In the genomic region with DNA sequence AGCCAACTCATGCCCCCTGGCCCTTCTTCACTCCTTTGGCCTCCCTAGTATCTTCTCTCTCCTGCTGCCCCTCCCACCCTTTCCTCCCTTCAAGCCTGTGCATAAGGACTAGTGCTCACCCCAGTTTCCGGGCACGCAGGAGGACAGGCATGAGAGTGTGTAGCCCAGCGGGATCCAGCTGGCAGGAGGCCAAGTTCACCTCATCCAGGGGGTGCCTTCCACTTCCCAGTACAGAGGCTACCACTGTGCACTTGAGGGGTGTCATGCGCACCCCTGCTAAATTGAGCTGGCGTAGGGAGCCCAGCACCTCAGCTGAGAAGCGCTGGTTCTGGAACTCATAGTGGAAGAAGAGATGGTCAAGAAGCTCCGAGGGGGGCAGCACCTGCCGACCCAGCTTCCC, we compare ENCODE assay signal across 20 mouse cellular contexts. TPM values are rescaled to one million over a fixed set of nuclear protein-coding genes. Genes with fewer than 3 reads are reported as not detected.
DNase-seq lines count a peak whose midpoint lies in the region; ATAC-seq and TF ChIP-seq lines count a peak whose summit lies in the region.
"Had no signal": no experiment of that assay in that cellular context is flagged by ENCODE, and none has a peak within 500 bp of the region (broad histone marks: within the 10 kb centered on the region; RNA-seq: fewer than 3 reads in every experiment).

No protein-coding gene starts in this region.

- ATAC-seq in heart, embryonic 15.5 days (replicated peaks; ENCODE audit: insufficient number of reproducible peaks, insufficient read depth, low FRiP score, low read depth), result 0 out of 2 replicates have a peak, but pooled peaks have one; percentile 14
- ATAC-seq in lung, embryonic 15.5 days (ENCODE audit: borderline replicate concordance, extremely low read depth, low FRiP score, low TSS enrichment), result peak; percentile 56
- ATAC-seq in forebrain, embryonic 15.5 days (replicated peaks), result no peak; the same call in 1 of the 2 replicates
- ATAC-seq: hindbrain, postnatal 0 days had no signal

- intact Hi-C loops in heart, postnatal 10 days (cut with DNase I), result no loop called here

- TF ChIP-seq POLR2A in bone marrow, adult 2 months (IDR thresholded peaks at IDR 0.05; ENCODE audit: borderline replicate concordance, control insufficient read depth, low read depth, low read length), result no peak

- no peaks in the 10 kb centered on the region for H3K4me1 ChIP-seq in heart, embryonic 15.5 days (replicated peaks)
- H3K4me1 ChIP-seq in lung, embryonic 15.5 days, result peaks cover 7% of the 10 kb centered on the region; the same call in 1 of the 2 replicates
- H3K4me1 ChIP-seq in bone marrow, adult 2 months (ENCODE audit: control insufficient read depth, insufficient read depth, low read length), result peaks cover 11% of the 10 kb centered on the region
- H3K4me1 ChIP-seq in forebrain, embryonic 15.5 days, result peaks cover 25% of the 10 kb centered on the region

- no peak overlapping the region for H3K4me2 ChIP-seq in heart, embryonic 15.5 days
- H3K4me2 ChIP-seq in lung, embryonic 15.5 days, result no peak overlapping the region
- no peak overlapping the region for H3K4me2 ChIP-seq in forebrain, embryonic 15.5 days (replicated peaks)
- H3K4me2 ChIP-seq: midbrain, embryonic 12.5 days had no signal

- H3K9me3 ChIP-seq in heart, embryonic 15.5 days (replicated peaks), result no peaks in the 10 kb centered on the region
- no peaks in the 10 kb centered on the region for H3K9me3 ChIP-seq in lung, embryonic 15.5 days
- H3K9me3 ChIP-seq in forebrain, embryonic 15.5 days, result no peaks in the 10 kb centered on the region
- H3K9me3 ChIP-seq: midbrain, embryonic 12.5 days had no signal

- no peak overlapping the region for H3K4me3 ChIP-seq in heart, embryonic 15.5 days
- H3K4me3 ChIP-seq in lung, embryonic 15.5 days, result no peak overlapping the region
- no peak overlapping the region for H3K4me3 ChIP-seq in bone marrow, adult 2 months (replicated peaks; ENCODE audit: control insufficient read depth, low read depth, low read length)
- no peak overlapping the region for H3K4me3 ChIP-seq in forebrain, embryonic 15.5 days
- H3K4me3 ChIP-seq: midbrain, embryonic 12.5 days had no signal

- WGBS in heart, embryonic 15.5 days, result 70% methylated on average over 8 of the region's 8 CpGs
- WGBS in lung, embryonic 15.5 days, result 61% methylated on average over 8 of the region's 8 CpGs
- 77% methylated on average over 8 of the region's 8 CpGs for WGBS in bone marrow, adult 2 months
- WGBS in forebrain, embryonic 15.5 days, result 74% methylated on average over 8 of the region's 8 CpGs

- no peak overlapping the region for H3K27ac ChIP-seq in heart, embryonic 15.5 days
- H3K27ac ChIP-seq in lung, embryonic 15.5 days, result no peak overlapping the region
- H3K27ac ChIP-seq in bone marrow, adult 2 months (ENCODE audit: control insufficient read depth, insufficient read depth, low read depth, low read length, poor library complexity), result peak overlapping the region; percentile 47
- H3K27ac ChIP-seq in forebrain, embryonic 15.5 days (replicated peaks), result peak overlapping the region; percentile 77
- H3K27ac ChIP-seq: kidney, postnatal 0 days had no signal

- no peak overlapping the region for H3K9ac ChIP-seq in heart, embryonic 15.5 days
- H3K9ac ChIP-seq in lung, embryonic 15.5 days, result no peak overlapping the region
- H3K9ac ChIP-seq in forebrain, embryonic 15.5 days (replicated peaks), result no peak overlapping the region
- H3K9ac ChIP-seq: midbrain, embryonic 12.5 days had no signal

- DNase-seq in heart, postnatal 10 days, result no peak
- no peak for DNase-seq in lung, postnatal 10 days
- no peak for DNase-seq in ovary, postnatal 14 days (ENCODE audit: low spot score)
- DNase-seq: cerebellum, adult 11 months; cerebellum, postnatal 14 days; embryo, embryonic 11 days; gastrocnemius, postnatal 10 days; kidney, adult 11 months; lung, adult 18-20 months; lung, postnatal 4 days had no signal

- H3K27me3 ChIP-seq in heart, embryonic 15.5 days, result no peaks in the 10 kb centered on the region; the same call in 1 of the 2 replicates
- H3K27me3 ChIP-seq in lung, embryonic 15.5 days, result no peaks in the 10 kb centered on the region
- H3K27me3 ChIP-seq in forebrain, embryonic 15.5 days, result no peaks in the 10 kb centered on the region

- H3K36me3 ChIP-seq in heart, embryonic 15.5 days, result no peaks in the 10 kb centered on the region; the same call in 1 of the 2 replicates
- no peaks in the 10 kb centered on the region for H3K36me3 ChIP-seq in lung, embryonic 15.5 days
- no peaks in the 10 kb centered on the region for H3K36me3 ChIP-seq in forebrain, embryonic 15.5 days
- H3K36me3 ChIP-seq: midbrain, embryonic 12.5 days had no signal

- no peak for TF ChIP-seq CTCF in bone marrow, adult 2 months (IDR thresholded peaks at IDR 0.05; ENCODE audit: control insufficient read depth, insufficient read depth, low read length)

RNA-seq across cellular contexts. Expression of a gene that starts 4.9 kb away (rescaled TPM):
- 0.13 TPM in 1 of 2 replicates, not detected in the other for polyA plus RNA-seq in heart, embryonic 15.5 days (2015; fragmentation: Nextera tagmentation; extraction: Ambion mirVana)
- total RNA-seq in heart, postnatal 10 days (2021), result 1 to 10 TPM; 2.3 to 3.3 TPM
- 0.09 TPM in 1 of 2 replicates, not detected in the other for polyA plus RNA-seq in lung, embryonic 15.5 days (2015; fragmentation: Nextera tagmentation; extraction: Ambion mirVana)
- polyA plus RNA-seq in bone marrow, adult 2 months (2011; ENCODE audit: insufficient read depth, insufficient read length, low replicate concordance, missing spikeins), result 2.7 and 7.3 TPM in 2 replicates
- polyA plus RNA-seq in forebrain, embryonic 15.5 days (2015; fragmentation: Nextera tagmentation; extraction: Ambion mirVana), result 0.59 and 0.61 TPM in 2 replicates
- total RNA-seq: MEL had no signal

RNA-seq across cellular contexts. Expression of a gene that starts 12.2 kb away (rescaled TPM):
- 7.3 and 9.2 TPM in 2 replicates for polyA plus RNA-seq in heart, embryonic 15.5 days (2015; fragmentation: Nextera tagmentation; extraction: Ambion mirVana)
- total RNA-seq in heart, postnatal 10 days (2021), result 10 to 100 TPM; 14.9 to 18.3 TPM
- polyA plus RNA-seq in lung, embryonic 15.5 days (2015; fragmentation: Nextera tagmentation; extraction: Ambion mirVana), result 9.9 and 11.0 TPM in 2 replicates
- polyA plus RNA-seq in bone marrow, adult 2 months (2011; ENCODE audit: insufficient read depth, insufficient read length, low replicate concordance, missing spikeins), result 11.6 and 25.0 TPM in 2 replicates
- 4.5 and 5.2 TPM in 2 replicates for polyA plus RNA-seq in forebrain, embryonic 15.5 days (2015; fragmentation: Nextera tagmentation; extraction: Ambion mirVana)

RNA-seq across cellular contexts. Expression of a gene that starts 15.7 kb away (rescaled TPM):
- polyA plus RNA-seq in heart, embryonic 15.5 days (2015; fragmentation: Nextera tagmentation; extraction: Ambion mirVana), result 0.28 and 0.52 TPM in 2 replicates
- total RNA-seq in heart, postnatal 10 days (2021), result not detected
- 2.8 and 2.9 TPM in 2 replicates for polyA plus RNA-seq in lung, embryonic 15.5 days (2015; fragmentation: Nextera tagmentation; extraction: Ambion mirVana)
- 1.4 TPM in 1 of 2 replicates, not detected in the other for polyA plus RNA-seq in bone marrow, adult 2 months (2011; ENCODE audit: insufficient read depth, insufficient read length, low replicate concordance, missing spikeins)
- polyA plus RNA-seq in forebrain, embryonic 15.5 days (2015; fragmentation: Nextera tagmentation; extraction: Ambion mirVana), result 0.32 TPM in 1 of 2 replicates, not detected in the other
- total RNA-seq: gastrocnemius, postnatal 10 days; MEL had no signal
- polyA plus RNA-seq: frontal cortex, adult 2 months; kidney, postnatal 0 days; limb, embryonic 11.5 days; midbrain, embryonic 12.5 days had no signal

RNA-seq across cellular contexts. Expression of a gene that starts 22.4 kb away (rescaled TPM):
- polyA plus RNA-seq in heart, embryonic 15.5 days (2015; fragmentation: Nextera tagmentation; extraction: Ambion mirVana), result 10.7 and 14.8 TPM in 2 replicates
- total RNA-seq in heart, postnatal 10 days (2021), result 10 to 100 TPM; 30.9 to 31.3 TPM
- polyA plus RNA-seq in lung, embryonic 15.5 days (2015; fragmentation: Nextera tagmentation; extraction: Ambion mirVana), result 13.5 and 15.4 TPM in 2 replicates
- 24.3 and 50.5 TPM in 2 replicates for polyA plus RNA-seq in bone marrow, adult 2 months (2011; ENCODE audit: insufficient read depth, insufficient read length, low replicate concordance, missing spikeins)
- 25.7 and 26.4 TPM in 2 replicates for polyA plus RNA-seq in forebrain, embryonic 15.5 days (2015; fragmentation: Nextera tagmentation; extraction: Ambion mirVana)

RNA-seq across cellular contexts. Expression of a gene that starts 32.2 kb away (rescaled TPM):
- 1.5 and 2.8 TPM in 2 replicates for polyA plus RNA-seq in heart, embryonic 15.5 days (2015; fragmentation: Nextera tagmentation; extraction: Ambion mirVana)
- 1 to 10 TPM; 1.0 to 1.5 TPM for total RNA-seq in heart, postnatal 10 days (2021)
- 1.8 and 2.0 TPM in 2 replicates for polyA plus RNA-seq in lung, embryonic 15.5 days (2015; fragmentation: Nextera tagmentation; extraction: Ambion mirVana)
- polyA plus RNA-seq in bone marrow, adult 2 months (2011; ENCODE audit: insufficient read depth, insufficient read length, low replicate concordance, missing spikeins), result 45.0 and 74.1 TPM in 2 replicates
- 14.2 and 15.6 TPM in 2 replicates for polyA plus RNA-seq in forebrain, embryonic 15.5 days (2015; fragmentation: Nextera tagmentation; extraction: Ambion mirVana)

Comparison
In these comparisons a context has a peak if more than half of its experiments do, and no peak if none do; other contexts are left out.
1. H3K27ac ChIP-seq: peak in bone marrow, adult 2 months (single experiment) and forebrain, embryonic 15.5 days (single experiment); none in heart, embryonic 15.5 days (single experiment) and lung, embryonic 15.5 days (single experiment).